Mouse (Mus musculus): Measurements from ENCODE around the gene Lef1. TPM values are rescaled to one million over a fixed set of nuclear protein-coding genes. Genes with fewer than 3 reads are reported as not detected.

Lef1 gene
- total and polyA plus RNA-seq, 2 experiments from 2014 or later, result 5.6 to 7.2 TPM

- Histone ChIP-seq H3K9me3 (ENCODE audit: low read length) (no peaks in the 10 kb centered on the region), H3K4me2 (ENCODE audit: low read depth, low read length) (peak overlapping the region; percentile 67), H3K9ac (replicated peaks; ENCODE audit: low read length) (no peak overlapping the region), H3K36me3 (ENCODE audit: insufficient read depth, low read length) (no peaks in the 10 kb centered on the region), H3K27ac (no peak overlapping the region), H3K4me3 (ENCODE audit: low read length) (peak overlapping the region; percentile 36; the same call in 1 of the 2 replicates), H3K27me3 (ENCODE audit: insufficient read depth, low read length) (peaks cover 34% of the 10 kb centered on the region), H3K4me1 (ENCODE audit: insufficient read depth, low read length) (0 out of 2 replicates have a peak, but pooled peaks cover 11% of the 10 kb centered on the region)
- DNase-seq (ENCODE audit: low spot score), result peak; percentile 12
- no peak for ATAC-seq
- WGBS, result 2% methylated on average over 34 of the region's 34 CpGs
- no peak for TF ChIP-seq CTCF (IDR thresholded peaks at IDR 0.05; ENCODE audit: low read depth)
Measured at GRCm38 (mm10) chr3:131107301-131108093, 2.8 kb upstream of the Lef1 start.

- H3K27ac ChIP-seq, result no peak overlapping the region
- 0 out of 2 replicates have a peak, but pooled peaks cover 11% of the 10 kb centered on the region for H3K4me1 ChIP-seq (ENCODE audit: insufficient read depth, low read length)
- no peaks in the 10 kb centered on the region for H3K36me3 ChIP-seq (ENCODE audit: insufficient read depth, low read length)
- ATAC-seq, result no peak
- no peaks in the 10 kb centered on the region for H3K9me3 ChIP-seq (ENCODE audit: low read length)
- H3K4me3 ChIP-seq (ENCODE audit: low read length), result no peak overlapping the region
- peaks cover 36% of the 10 kb centered on the region for H3K27me3 ChIP-seq (ENCODE audit: insufficient read depth, low read length)
- no peak for DNase-seq (ENCODE audit: low spot score)
- no peak overlapping the region; the same call in 1 of the 2 replicates for H3K4me2 ChIP-seq (ENCODE audit: low read depth, low read length)
- no peak for TF ChIP-seq CTCF (IDR thresholded peaks at IDR 0.05; ENCODE audit: low read depth)
- H3K9ac ChIP-seq (replicated peaks; ENCODE audit: low read length), result no peak overlapping the region
- WGBS, result 4% methylated on average over 9 of the region's 9 CpGs
Measured at GRCm38 (mm10) chr3:131108094-131108653, 2.1 kb upstream of the Lef1 start.

DNA sequence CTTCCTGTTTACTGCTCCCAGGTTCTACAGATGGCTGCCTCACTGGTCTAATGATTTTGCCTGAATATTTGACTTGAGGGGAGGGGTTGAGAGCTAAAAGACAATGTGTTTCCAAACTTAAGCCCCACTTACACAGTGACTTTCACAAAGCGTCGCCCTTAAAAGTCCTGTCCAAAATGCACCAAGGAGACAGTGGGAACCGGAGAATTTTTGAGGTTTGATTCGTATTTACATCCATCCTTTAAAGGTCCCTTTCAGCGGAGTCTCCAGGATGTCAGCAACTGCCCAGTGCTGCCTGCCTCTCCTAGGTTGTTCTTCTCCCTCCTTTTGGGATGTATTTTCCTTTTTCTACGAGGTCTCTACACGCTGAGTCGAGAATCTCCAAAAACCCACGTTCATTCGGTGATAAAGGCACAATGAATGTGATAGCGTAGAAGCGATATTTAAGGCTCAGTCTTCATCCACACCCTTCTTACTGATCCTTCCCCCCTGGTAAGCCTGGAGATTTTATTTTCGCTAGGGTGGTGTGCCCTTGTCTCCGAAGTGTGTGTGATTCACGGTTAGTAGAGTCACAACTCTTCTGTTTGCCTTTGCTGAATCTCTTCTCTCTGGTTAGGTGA lies 1.1 kb upstream of the Lef1 start:
- DNase-seq (ENCODE audit: low spot score) (no peak), ATAC-seq (no peak)
- Histone ChIP-seq H3K36me3 (ENCODE audit: insufficient read depth, low read length) (no peaks in the 10 kb centered on the region), H3K9me3 (ENCODE audit: low read length) (no peaks in the 10 kb centered on the region), H3K27me3 (ENCODE audit: insufficient read depth, low read length) (peaks cover 28% of the 10 kb centered on the region), H3K9ac (replicated peaks; ENCODE audit: low read length) (no peak overlapping the region; the same call in 1 of the 2 replicates), H3K4me3 (ENCODE audit: low read length) (peak overlapping the region; percentile 46), H3K27ac (no peak overlapping the region), H3K4me1 (ENCODE audit: insufficient read depth, low read length) (0 out of 2 replicates have a peak, but pooled peaks cover 11% of the 10 kb centered on the region), H3K4me2 (ENCODE audit: low read depth, low read length) (peak overlapping the region; percentile 78)
- 1% methylated on average over 15 of the region's 15 CpGs for WGBS
- TF ChIP-seq CTCF (IDR thresholded peaks at IDR 0.05; ENCODE audit: low read depth), result no peak

- Histone ChIP-seq H3K9me3 (ENCODE audit: low read length) (no peaks in the 10 kb centered on the region), H3K9ac (replicated peaks; ENCODE audit: low read length) (no peak overlapping the region; the same call in 1 of the 2 replicates), H3K4me1 (ENCODE audit: insufficient read depth, low read length) (0 out of 2 replicates have a peak, but pooled peaks cover 11% of the 10 kb centered on the region), H3K4me3 (ENCODE audit: low read length) (peak overlapping the region; percentile 46), H3K36me3 (ENCODE audit: insufficient read depth, low read length) (no peaks in the 10 kb centered on the region), H3K27ac (no peak overlapping the region), H3K4me2 (ENCODE audit: low read depth, low read length) (peak overlapping the region; percentile 78), H3K27me3 (ENCODE audit: insufficient read depth, low read length) (peaks cover 28% of the 10 kb centered on the region)
- 0 out of 2 replicates have a peak, but pooled peaks have one; percentile 17 for ATAC-seq
- no peak for DNase-seq (ENCODE audit: low spot score)
- TF ChIP-seq CTCF (IDR thresholded peaks at IDR 0.05; ENCODE audit: low read depth), result no peak
- WGBS, result 1% methylated on average over 14 of the region's 14 CpGs
Measured at GRCm38 (mm10) chr3:131109686-131110070, 593 bp upstream of the Lef1 start.

DNA sequence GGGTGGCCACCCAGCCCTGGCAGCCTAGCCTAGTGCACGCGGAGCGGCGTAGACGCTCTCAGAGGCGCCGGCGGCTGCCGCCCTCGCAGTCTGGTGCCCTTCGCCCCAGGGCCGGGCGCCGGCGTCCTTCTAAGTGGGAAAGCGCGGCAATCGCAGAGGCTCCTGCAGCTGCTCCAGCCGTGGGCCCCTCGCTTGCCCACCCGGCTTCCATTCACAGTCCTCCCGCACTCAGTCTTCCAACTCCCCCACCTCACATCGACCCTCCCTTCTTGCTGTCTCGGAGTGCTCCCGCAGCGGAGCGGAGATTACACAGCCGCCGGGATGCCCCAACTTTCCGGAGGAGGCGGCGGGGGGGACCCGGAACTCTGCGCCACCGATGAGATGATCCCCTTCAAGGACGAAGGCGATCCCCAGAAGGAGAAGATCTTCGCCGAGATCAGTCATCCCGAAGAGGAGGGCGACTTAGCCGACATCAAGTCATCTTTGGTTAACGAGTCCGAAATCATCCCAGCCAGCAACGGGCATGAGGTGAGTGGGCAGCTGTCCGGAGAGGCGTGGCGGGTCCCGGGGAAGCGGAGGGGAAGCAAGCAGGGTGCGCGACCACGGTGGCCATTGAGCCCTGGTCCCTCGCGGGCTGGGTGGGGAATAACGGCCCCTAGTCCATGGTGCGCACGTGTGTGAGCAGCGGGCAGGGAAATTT lies 1.0 kb downstream of the Lef1 start:
- DNase-seq (ENCODE audit: low spot score) (no peak), ATAC-seq (peak; percentile 15; the same call in 1 of the 2 replicates)
- TF ChIP-seq CTCF (IDR thresholded peaks at IDR 0.05; ENCODE audit: low read depth), result no peak
- H3K27ac ChIP-seq, result no peak overlapping the region
- H3K9me3 ChIP-seq (ENCODE audit: low read length), result no peaks in the 10 kb centered on the region
- peak overlapping the region; percentile 37; the same call in 1 of the 2 replicates for H3K9ac ChIP-seq (replicated peaks; ENCODE audit: low read length)
- H3K36me3 ChIP-seq (ENCODE audit: insufficient read depth, low read length), result no peaks in the 10 kb centered on the region
- H3K4me1 ChIP-seq (ENCODE audit: insufficient read depth, low read length), result 0 out of 2 replicates have a peak, but pooled peaks cover 11% of the 10 kb centered on the region
- peaks cover 14% of the 10 kb centered on the region for H3K27me3 ChIP-seq (ENCODE audit: insufficient read depth, low read length)
- peak overlapping the region; percentile 78 for H3K4me2 ChIP-seq (ENCODE audit: low read depth, low read length)
- peak overlapping the region; percentile 46 for H3K4me3 ChIP-seq (ENCODE audit: low read length)
- WGBS, result under 1% methylated on average over 59 of the region's 59 CpGs
